Mouse (Mus musculus) embryonic facial prominence, embryonic 14.5 days (tissue): ENCODE data around the gene Wnt9b. TPM values are rescaled to one million over a fixed set of nuclear protein-coding genes. Genes with fewer than 3 reads are reported as not detected.

Experiments used
- ATAC-seq: fragments of 200-750 bp; cut with Nextera tagmentation; 2 replicates; pipeline ENCODE4 v1.8.0; 2017; ENCODE audit warnings: low read depth, moderate number of reproducible peaks, moderate TSS enrichment
- DNase-seq: peaks from one replicate; pipeline ENCODE4 v3.0.0-alpha.2; 2015; ENCODE audit warnings: low spot score
- H3K27ac ChIP-seq: fragments of 300-500 bp; sonication (generic); replicated peaks from 2 replicates; pipeline ENCODE4 v1.5.1; 2014; ENCODE audit warnings: low read depth, mild to moderate bottlenecking, low read length, moderate library complexity
- H3K27me3 ChIP-seq: fragments of 300-500 bp; sonication (generic); replicated peaks from 2 replicates; pipeline ENCODE4 v1.6.1; 2014; ENCODE audit warnings: low read length; ENCODE audit not compliant: control insufficient read depth, insufficient read depth
- H3K36me3 ChIP-seq: fragments of 300-500 bp; sonication (generic); 2 replicates; pipeline ENCODE4 v1.6.1; 2014; ENCODE audit warnings: low read length, mixed read lengths; ENCODE audit not compliant: control insufficient read depth, insufficient read depth
- H3K4me1 ChIP-seq: fragments of 300-500 bp; sonication (generic); 2 replicates; pipeline ENCODE4 v1.6.1; 2014; ENCODE audit warnings: antibody characterized with exemption, low read length; ENCODE audit not compliant: control insufficient read depth, insufficient read depth
- H3K4me2 ChIP-seq: fragments of 300-500 bp; sonication (generic); 2 replicates; pipeline ENCODE4 v1.6.1; 2014; ENCODE audit warnings: low read depth, mild to moderate bottlenecking, low read length, moderate library complexity, mixed read lengths
- H3K4me3 ChIP-seq: fragments of 300-500 bp; sonication (generic); 2 replicates; pipeline ENCODE4 v1.5.1; 2014; ENCODE audit warnings: low read depth, mild to moderate bottlenecking, low read length
- H3K9ac ChIP-seq: fragments of 300-500 bp; sonication (generic); 2 replicates; pipeline ENCODE4 v1.6.1; 2014; ENCODE audit warnings: low read depth, mild to moderate bottlenecking, low read length, moderate library complexity, mixed read lengths
- H3K9me3 ChIP-seq: fragments of 300-500 bp; sonication (generic); 2 replicates; pipeline ENCODE4 v1.6.1; 2016; ENCODE audit warnings: low read length; ENCODE audit not compliant: control insufficient read depth
- WGBS: fragments of 180-500 bp; shearing (Covaris S2); extraction: QIAGEN DNeasy Blood & Tissue Kit; methylation state at CpG from one replicate; pipeline ENCODE4 v1.1.7; 2014; 5-methylcytosine and 5-hydroxymethylcytosine counted together
- polyA plus RNA-seq: library from polyadenylated mRNA; unstranded; fragments of >200 nt; fragmentation: Nextera tagmentation; extraction: Ambion mirVana; gene quantifications from 2 replicates; pipeline ENCODE4 v1.2.1, GENCODE M21; 2014

Wnt9b gene
- polyA plus RNA-seq = 0.42 and 0.52 TPM in 2 replicates

DNA sequence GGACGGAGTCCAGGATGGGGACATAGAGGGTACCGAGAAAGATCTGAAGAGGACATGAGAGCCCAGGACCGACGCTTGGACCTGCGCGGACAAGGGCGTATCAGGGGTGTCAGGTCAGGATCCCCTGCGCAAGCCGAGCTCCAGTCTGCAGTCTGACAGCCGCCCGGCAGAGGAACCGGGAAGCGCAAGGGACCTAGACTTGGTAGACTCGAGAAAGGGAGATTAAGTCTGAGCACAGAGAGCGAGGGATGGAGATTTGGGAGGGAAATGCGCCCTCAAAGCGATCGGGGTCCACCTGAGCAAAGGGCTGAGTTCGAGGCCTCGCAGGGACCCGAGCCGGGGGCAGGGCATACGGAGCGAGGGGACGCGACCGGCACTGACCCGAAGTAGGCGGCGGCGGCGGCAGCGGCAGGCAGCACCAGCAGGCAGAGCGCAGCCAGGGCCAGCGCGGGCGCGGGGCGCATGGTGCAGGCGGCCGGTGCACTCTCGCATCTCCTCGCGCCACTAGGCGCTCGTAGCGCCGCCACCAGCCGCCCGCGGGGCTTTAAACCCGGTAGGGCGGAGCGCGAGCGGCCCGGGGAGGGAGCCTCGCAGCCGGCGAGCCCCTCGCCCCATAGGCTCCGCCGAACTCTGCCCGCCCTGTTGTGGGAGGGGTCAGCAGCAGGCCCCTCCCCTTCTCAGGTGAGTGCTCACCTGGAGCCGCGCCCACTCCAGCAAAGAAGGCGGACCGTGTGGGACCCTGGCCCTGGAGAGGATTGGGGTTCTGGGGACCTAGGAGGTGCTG, at the start of gene Wnt9b:
Gene Wnt9b, minus strand, starts transcription at position 516 of the 784 bp plus-strand sequence.
- 1% methylated on average over 31 of the region's 68 CpGs for WGBS
- peak within 1 kb of the TSS; percentile 56 for H3K9ac ChIP-seq
- H3K4me3 ChIP-seq = peak within 1 kb of the TSS; percentile 48
- peaks cover 10% of the 10 kb centered on the region for H3K4me1 ChIP-seq
- peak within 1 kb of the TSS; percentile 81 for H3K4me2 ChIP-seq
- no peak within 1 kb of the TSS for H3K27ac ChIP-seq
- peak; percentile 65 for DNase-seq
- ATAC-seq = peak; percentile 88
- H3K9me3 ChIP-seq = no peaks in the 10 kb centered on the region
- H3K36me3 ChIP-seq = no peaks in the 10 kb centered on the region
- H3K27me3 ChIP-seq = peaks cover 66% of the 10 kb centered on the region

DNA sequence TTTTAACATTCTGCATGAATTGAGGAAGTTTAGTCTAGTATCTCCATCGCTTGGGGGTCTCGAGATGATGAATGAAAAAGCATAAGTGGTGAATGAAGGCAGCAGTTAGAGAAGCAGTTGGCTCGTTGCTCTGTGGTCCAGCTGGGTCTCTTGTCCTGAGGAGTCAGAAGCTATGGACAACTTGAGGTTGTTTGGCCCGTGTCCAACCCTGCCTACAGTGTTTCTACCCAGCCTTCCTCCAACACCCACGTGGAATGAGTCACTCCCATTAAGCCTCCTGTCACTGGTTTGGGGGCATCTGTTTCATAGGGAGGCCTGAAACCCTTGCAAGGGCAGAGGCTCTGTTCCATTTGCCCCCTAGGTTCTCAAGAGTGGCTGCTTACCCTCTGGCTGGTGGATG, 40.3 kb upstream of the Wnt9b start:
- H3K27me3 ChIP-seq = peaks cover 13% of the 10 kb centered on the region; the same call in 1 of the 2 replicates
- H3K9ac ChIP-seq = no peak overlapping the region
- H3K4me3 ChIP-seq = no peak overlapping the region
- no peaks in the 10 kb centered on the region for H3K36me3 ChIP-seq
- no peaks in the 10 kb centered on the region for H3K9me3 ChIP-seq
- no peak overlapping the region for H3K27ac ChIP-seq
- no peak for DNase-seq
- no peaks in the 10 kb centered on the region for H3K4me1 ChIP-seq
- no peak for ATAC-seq
- WGBS = 59% methylated on average over 5 of the region's 5 CpGs
- no peak overlapping the region for H3K4me2 ChIP-seq

DNA sequence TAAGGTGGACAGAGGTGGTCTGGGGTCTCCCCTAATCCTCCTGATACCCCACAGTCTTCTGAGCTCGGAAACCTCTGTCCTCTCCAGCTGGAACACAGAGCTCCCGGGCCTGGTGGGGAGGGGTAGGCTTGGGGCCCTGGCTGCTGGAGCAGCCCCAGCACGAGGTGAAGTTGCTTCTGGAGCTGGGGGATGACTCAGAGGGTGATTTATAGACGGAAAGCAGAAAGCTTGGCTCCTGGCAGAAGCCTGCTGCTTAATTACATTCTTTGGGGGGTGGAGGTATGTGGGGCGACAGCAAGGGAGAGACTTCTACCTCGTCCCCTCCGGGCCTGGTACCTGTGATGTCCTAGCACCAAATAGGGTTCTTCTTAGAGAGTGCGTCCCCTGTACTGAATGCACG, 30.5 kb upstream of the Wnt9b start:
- H3K36me3 ChIP-seq = no peaks in the 10 kb centered on the region
- WGBS = 55% methylated on average over 9 of the region's 9 CpGs
- no peak overlapping the region for H3K4me3 ChIP-seq
- DNase-seq = no peak
- H3K4me1 ChIP-seq = no peaks in the 10 kb centered on the region
- H3K27me3 ChIP-seq = peaks cover 17% of the 10 kb centered on the region
- no peaks in the 10 kb centered on the region for H3K9me3 ChIP-seq
- H3K4me2 ChIP-seq = no peak overlapping the region
- H3K9ac ChIP-seq = no peak overlapping the region
- no peak for ATAC-seq
- no peak overlapping the region for H3K27ac ChIP-seq

GRCm38 (mm10) chr11:103774228-103774530, 24.6 kb upstream of the Wnt9b start:
- Histone ChIP-seq H3K9me3 (no peaks in the 10 kb centered on the region), H3K4me3 (peak overlapping the region; percentile 39), H3K27me3 (peaks cover 75% of the 10 kb centered on the region), H3K4me1 (peaks cover 11% of the 10 kb centered on the region; the same call in 1 of the 2 replicates), H3K9ac (peak overlapping the region; percentile 3; the same call in 1 of the 2 replicates), H3K27ac (no peak overlapping the region), H3K36me3 (no peaks in the 10 kb centered on the region), H3K4me2 (peak overlapping the region; percentile 63)
- ATAC-seq (no peak), DNase-seq (no peak)
- WGBS = 3% methylated on average over 12 of the region's 19 CpGs

DNA sequence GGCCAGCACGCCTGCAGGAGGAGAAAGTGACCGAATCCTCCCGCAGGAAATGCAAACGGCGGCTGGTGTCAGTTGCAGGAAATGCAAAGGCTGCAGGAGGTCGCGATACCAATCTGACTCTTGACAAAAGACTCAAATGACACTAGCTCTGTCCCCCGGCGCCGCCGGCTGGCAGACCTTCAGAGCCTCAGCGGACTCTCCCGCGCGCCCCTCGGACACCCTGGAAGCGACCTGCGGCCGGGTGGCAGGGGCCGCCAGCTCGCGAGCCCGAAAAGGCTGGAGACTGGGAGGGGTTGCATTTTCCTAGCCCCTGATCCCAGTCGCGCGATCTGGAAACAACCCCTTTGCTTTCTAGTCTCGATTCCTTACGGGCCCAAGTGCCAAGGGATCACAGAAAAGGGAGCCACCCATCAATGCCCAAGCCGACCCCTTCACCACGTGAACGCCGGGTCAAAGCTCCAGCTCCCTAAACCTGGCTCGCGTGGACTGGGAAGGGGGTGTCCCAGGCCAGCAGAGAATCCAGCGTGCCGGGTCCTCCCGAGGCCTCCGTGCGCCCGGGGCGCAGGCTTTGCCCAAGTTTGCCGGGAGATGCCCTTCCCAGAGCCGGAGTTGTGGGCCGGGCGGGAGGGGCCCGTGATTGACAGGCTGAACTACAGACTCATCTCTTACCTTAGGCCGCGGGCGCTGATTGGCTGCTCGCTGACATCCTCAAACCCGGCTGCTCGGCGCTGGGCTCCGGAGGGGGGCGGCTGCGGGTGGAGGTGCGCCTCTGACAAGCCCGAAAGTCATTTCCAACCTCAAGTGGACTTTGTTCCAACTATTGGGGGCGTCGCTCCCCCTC, 24.0 kb upstream of the Wnt9b start, which contains the start of gene Wnt3:
Gene Wnt3, plus strand, starts transcription at position 764 of the 841 bp plus-strand sequence.
- peak; percentile 61 for DNase-seq
- no peak for ATAC-seq
- WGBS = 0% methylated on average over 45 of the region's 60 CpGs
- H3K9ac ChIP-seq = peak within 1 kb of the TSS; percentile 19; the same call in 1 of the 2 replicates
- H3K4me2 ChIP-seq = peak within 1 kb of the TSS; percentile 63
- peaks cover 11% of the 10 kb centered on the region; the same call in 1 of the 2 replicates for H3K4me1 ChIP-seq
- peak within 1 kb of the TSS; percentile 39 for H3K4me3 ChIP-seq
- no peaks in the 10 kb centered on the region for H3K9me3 ChIP-seq
- peaks cover 81% of the 10 kb centered on the region for H3K27me3 ChIP-seq
- no peak within 1 kb of the TSS for H3K27ac ChIP-seq
- H3K36me3 ChIP-seq = no peaks in the 10 kb centered on the region

GRCm38 (mm10) chr11:103772505-103773386, 23.1 kb upstream of the Wnt9b start:
- DNase-seq (no peak), ATAC-seq (no peak)
- Histone ChIP-seq H3K36me3 (no peaks in the 10 kb centered on the region), H3K27me3 (peaks cover 85% of the 10 kb centered on the region), H3K27ac (no peak overlapping the region), H3K9me3 (no peaks in the 10 kb centered on the region), H3K9ac (peak overlapping the region; percentile 19; the same call in 1 of the 2 replicates), H3K4me1 (peaks cover 11% of the 10 kb centered on the region; the same call in 1 of the 2 replicates), H3K4me2 (peak overlapping the region; percentile 63), H3K4me3 (peak overlapping the region; percentile 39)
- WGBS = 1% methylated on average over 23 of the region's 23 CpGs

- Histone ChIP-seq H3K4me1 (peaks cover 11% of the 10 kb centered on the region; the same call in 1 of the 2 replicates), H3K36me3 (no peaks in the 10 kb centered on the region), H3K4me2 (no peak overlapping the region; the same call in 1 of the 2 replicates), H3K9ac (no peak overlapping the region), H3K4me3 (no peak overlapping the region), H3K27ac (no peak overlapping the region), H3K9me3 (no peaks in the 10 kb centered on the region), H3K27me3 (peaks cover 79% of the 10 kb centered on the region)
- DNase-seq (peak; percentile 16), ATAC-seq (no peak)
- 1% methylated on average over 19 of the region's 19 CpGs for WGBS
These were observed 21.7 kb upstream of the Wnt9b start for GRCm38 (mm10) chr11:103771160-103771817.
